Mouse (Mus musculus): Measurements from ENCODE around the gene Dgkq. TPM values are rescaled to one million over a fixed set of nuclear protein-coding genes. Genes with fewer than 3 reads are reported as not detected.
A peak's percentile ranks its signal among the peaks of the same experiment; 100 is the strongest.

Gene Dgkq
- polyA plus RNA-seq, 1 experiment from 2014 or later = 11.6 TPM

DNA sequence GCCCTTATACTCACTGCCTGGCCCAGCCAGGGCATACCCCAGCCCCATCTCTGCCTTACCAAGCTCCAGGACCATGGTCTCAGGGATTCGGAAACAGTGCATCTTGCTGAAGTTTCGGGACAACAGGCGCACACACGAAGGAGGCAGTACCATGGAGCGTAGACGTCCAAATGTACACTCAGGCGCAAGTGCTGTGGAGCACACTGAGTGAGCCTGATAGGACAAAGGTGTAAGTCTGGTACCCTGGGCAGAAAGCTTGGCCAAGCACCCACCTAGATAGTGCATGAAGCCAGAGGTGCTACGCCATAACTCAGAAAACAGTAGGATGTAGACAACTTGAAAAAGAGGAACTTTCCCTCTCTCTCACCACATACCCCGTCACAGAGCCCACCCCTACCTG, 14.1 kb downstream of the Dgkq start:
- Histone ChIP-seq H3K36me3 (ENCODE audit: control insufficient read depth, insufficient read depth, low read length) (0 out of 2 replicates have a peak, but pooled peaks cover 4% of the 10 kb centered on the region), H3K9ac (ENCODE audit: low read length) (no peak overlapping the region), H3K4me3 (ENCODE audit: low read depth, low read length) (no peak overlapping the region), H3K4me2 (ENCODE audit: low read depth) (no peak overlapping the region), H3K27me3 (ENCODE audit: control insufficient read depth, insufficient read depth, low read length) (no peaks in the 10 kb centered on the region), H3K27ac (ENCODE audit: low read depth, low read length) (no peak overlapping the region), H3K4me1 (ENCODE audit: control insufficient read depth, insufficient read depth, low read length) (peaks cover 7% of the 10 kb centered on the region; the same call in 1 of the 2 replicates), H3K9me3 (ENCODE audit: control insufficient read depth, low read length) (no peaks in the 10 kb centered on the region)
- DNase-seq (ENCODE audit: low spot score) (no peak), ATAC-seq (ENCODE audit: insufficient read depth, low FRiP score, low TSS enrichment) (no peak)
- WGBS = 94% methylated on average over 9 of the region's 9 CpGs

DNA sequence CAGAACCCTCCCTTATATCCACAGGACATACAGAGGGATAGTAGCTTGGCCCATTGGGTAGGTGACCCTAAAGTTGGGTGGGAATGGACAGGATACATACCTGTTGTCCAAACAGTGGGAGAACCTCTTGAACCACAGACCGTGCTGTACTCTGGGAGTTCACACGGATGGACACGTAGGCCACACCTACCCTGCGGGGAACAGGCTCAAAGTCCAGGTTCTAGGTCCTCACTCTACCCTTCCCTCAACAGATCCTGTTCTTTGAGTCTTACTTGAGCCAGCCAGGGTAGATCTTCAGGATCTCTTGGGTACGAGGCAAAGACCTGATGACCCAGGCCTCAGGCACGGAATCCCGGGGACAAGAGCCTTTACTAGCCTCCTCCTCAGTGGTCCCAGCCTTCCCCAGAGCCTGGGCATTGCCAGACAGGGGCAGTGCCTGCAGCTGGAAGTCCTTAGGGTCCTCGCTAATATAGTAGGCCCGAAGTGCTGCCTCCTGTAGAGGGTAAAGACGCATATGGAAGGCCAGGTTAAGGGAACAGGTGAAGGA, 15.0 kb downstream of the Dgkq start:
- 94% methylated on average over 10 of the region's 10 CpGs for WGBS
- peaks cover 4% of the 10 kb centered on the region; the same call in 1 of the 2 replicates for H3K36me3 ChIP-seq (ENCODE audit: control insufficient read depth, insufficient read depth, low read length)

GRCm38 (mm10) chr5:108653341-108653740, 16.1 kb downstream of the Dgkq start:
- Histone ChIP-seq H3K27me3 (ENCODE audit: control insufficient read depth, insufficient read depth, low read length) (no peaks in the 10 kb centered on the region), H3K9ac (ENCODE audit: low read length) (no peak overlapping the region), H3K27ac (ENCODE audit: low read depth, low read length) (no peak overlapping the region), H3K4me2 (ENCODE audit: low read depth) (no peak overlapping the region), H3K4me1 (ENCODE audit: control insufficient read depth, insufficient read depth, low read length) (no peaks in the 10 kb centered on the region), H3K4me3 (ENCODE audit: low read depth, low read length) (no peak overlapping the region), H3K36me3 (ENCODE audit: control insufficient read depth, insufficient read depth, low read length) (peaks cover 4% of the 10 kb centered on the region; the same call in 1 of the 2 replicates), H3K9me3 (ENCODE audit: control insufficient read depth, low read length) (no peaks in the 10 kb centered on the region)
- ATAC-seq (ENCODE audit: insufficient read depth, low FRiP score, low TSS enrichment) (no peak), DNase-seq (ENCODE audit: low spot score) (no peak)
- 91% methylated on average over 6 of the region's 6 CpGs for WGBS

More for the DNA sequence above, 15.0 kb downstream of the Dgkq start:
- ATAC-seq (ENCODE audit: insufficient read depth, low FRiP score, low TSS enrichment) = no peak
- 0 out of 2 replicates have a peak, but pooled peaks cover 3% of the 10 kb centered on the region for H3K4me1 ChIP-seq (ENCODE audit: control insufficient read depth, insufficient read depth, low read length)
- H3K27me3 ChIP-seq (ENCODE audit: control insufficient read depth, insufficient read depth, low read length) = no peaks in the 10 kb centered on the region
- H3K4me2 ChIP-seq (ENCODE audit: low read depth) = no peak overlapping the region
- no peak overlapping the region for H3K27ac ChIP-seq (ENCODE audit: low read depth, low read length)
- no peak overlapping the region for H3K9ac ChIP-seq (ENCODE audit: low read length)
- H3K9me3 ChIP-seq (ENCODE audit: control insufficient read depth, low read length) = no peaks in the 10 kb centered on the region
- DNase-seq (ENCODE audit: low spot score) = no peak
- H3K4me3 ChIP-seq (ENCODE audit: low read depth, low read length) = no peak overlapping the region

DNA sequence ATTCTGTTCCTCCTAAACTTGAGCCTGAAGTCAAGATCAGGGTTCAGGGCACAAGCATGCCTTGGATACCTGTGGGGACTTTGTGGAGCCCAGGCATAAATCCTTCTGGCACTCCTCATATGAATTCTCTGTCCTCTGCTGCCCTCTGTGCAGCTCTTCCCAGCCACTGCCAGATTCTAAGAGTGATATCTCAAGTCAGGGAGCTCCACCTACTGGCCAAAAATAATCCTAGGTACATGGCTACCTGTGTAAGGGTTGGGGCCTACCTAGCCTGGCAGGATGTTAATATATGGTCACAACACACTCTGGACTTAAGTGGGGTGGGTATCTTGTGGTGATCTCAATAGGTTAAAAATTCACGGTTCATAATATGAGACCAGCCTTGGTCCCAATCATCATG, 17.6 kb downstream of the Dgkq start:
- Histone ChIP-seq H3K36me3 (ENCODE audit: control insufficient read depth, insufficient read depth, low read length) (peaks cover 6% of the 10 kb centered on the region; the same call in 1 of the 2 replicates), H3K4me1 (ENCODE audit: control insufficient read depth, insufficient read depth, low read length) (no peaks in the 10 kb centered on the region), H3K4me2 (ENCODE audit: low read depth) (no peak overlapping the region), H3K4me3 (ENCODE audit: low read depth, low read length) (no peak overlapping the region), H3K9me3 (ENCODE audit: control insufficient read depth, low read length) (no peaks in the 10 kb centered on the region), H3K27ac (ENCODE audit: low read depth, low read length) (no peak overlapping the region), H3K27me3 (ENCODE audit: control insufficient read depth, insufficient read depth, low read length) (no peaks in the 10 kb centered on the region), H3K9ac (ENCODE audit: low read length) (no peak overlapping the region)
- WGBS = 57% methylated on average over 1 of the region's 1 CpGs
- peak; percentile 29 for DNase-seq (ENCODE audit: low spot score)
- ATAC-seq (ENCODE audit: insufficient read depth, low FRiP score, low TSS enrichment) = peak; percentile 62; the same call in 1 of the 2 replicates

GRCm38 (mm10) chr5:108651136-108651720, 18.2 kb downstream of the Dgkq start:
- ATAC-seq (ENCODE audit: insufficient read depth, low FRiP score, low TSS enrichment) = no peak
- Histone ChIP-seq H3K9ac (ENCODE audit: low read length) (no peak overlapping the region), H3K27ac (ENCODE audit: low read depth, low read length) (no peak overlapping the region), H3K27me3 (ENCODE audit: control insufficient read depth, insufficient read depth, low read length) (no peaks in the 10 kb centered on the region), H3K9me3 (ENCODE audit: control insufficient read depth, low read length) (no peaks in the 10 kb centered on the region), H3K4me2 (ENCODE audit: low read depth) (no peak overlapping the region), H3K4me3 (ENCODE audit: low read depth, low read length) (no peak overlapping the region), H3K36me3 (ENCODE audit: control insufficient read depth, insufficient read depth, low read length) (peaks cover 6% of the 10 kb centered on the region; the same call in 1 of the 2 replicates), H3K4me1 (ENCODE audit: control insufficient read depth, insufficient read depth, low read length) (no peaks in the 10 kb centered on the region)
- 78% methylated on average over 5 of the region's 5 CpGs for WGBS
- no peak for DNase-seq (ENCODE audit: low spot score)

DNA sequence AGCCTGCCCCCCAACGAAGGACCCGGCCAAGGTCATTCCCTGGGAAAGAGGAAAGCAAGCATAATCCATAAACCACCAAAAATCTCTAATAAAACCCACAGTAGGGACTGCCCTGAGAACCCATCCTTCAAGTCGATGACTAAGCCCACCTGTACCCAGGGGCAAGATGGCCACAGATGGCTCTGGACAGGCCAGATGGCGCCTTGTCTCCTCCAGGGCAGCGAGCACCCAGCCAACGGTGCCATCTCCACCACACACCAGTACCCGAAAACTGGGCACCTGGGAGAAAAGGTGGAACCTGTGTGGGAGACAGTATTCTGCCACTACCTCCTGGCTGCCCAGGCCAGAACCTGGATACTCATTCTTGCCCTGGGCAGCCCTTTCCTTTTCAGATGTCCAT, 19.1 kb downstream of the Dgkq start:
- no peaks in the 10 kb centered on the region for H3K9me3 ChIP-seq (ENCODE audit: control insufficient read depth, low read length)
- H3K27ac ChIP-seq (ENCODE audit: low read depth, low read length) = no peak overlapping the region
- no peak overlapping the region for H3K4me3 ChIP-seq (ENCODE audit: low read depth, low read length)
- DNase-seq (ENCODE audit: low spot score) = no peak
- no peak for ATAC-seq (ENCODE audit: insufficient read depth, low FRiP score, low TSS enrichment)
- no peaks in the 10 kb centered on the region for H3K27me3 ChIP-seq (ENCODE audit: control insufficient read depth, insufficient read depth, low read length)
- peaks cover 7% of the 10 kb centered on the region; the same call in 1 of the 2 replicates for H3K36me3 ChIP-seq (ENCODE audit: control insufficient read depth, insufficient read depth, low read length)
- no peaks in the 10 kb centered on the region for H3K4me1 ChIP-seq (ENCODE audit: control insufficient read depth, insufficient read depth, low read length)
- no peak overlapping the region for H3K4me2 ChIP-seq (ENCODE audit: low read depth)
- no peak overlapping the region for H3K9ac ChIP-seq (ENCODE audit: low read length)
- WGBS = 85% methylated on average over 7 of the region's 7 CpGs

GRCm38 (mm10) chr5:108648937-108649576, 20.4 kb downstream of the Dgkq start:
- Histone ChIP-seq H3K9ac (ENCODE audit: low read length) (no peak overlapping the region), H3K27ac (ENCODE audit: low read depth, low read length) (no peak overlapping the region), H3K36me3 (ENCODE audit: control insufficient read depth, insufficient read depth, low read length) (peaks cover 7% of the 10 kb centered on the region), H3K4me3 (ENCODE audit: low read depth, low read length) (no peak overlapping the region), H3K4me1 (ENCODE audit: control insufficient read depth, insufficient read depth, low read length) (no peaks in the 10 kb centered on the region), H3K4me2 (ENCODE audit: low read depth) (no peak overlapping the region), H3K9me3 (ENCODE audit: control insufficient read depth, low read length) (no peaks in the 10 kb centered on the region), H3K27me3 (ENCODE audit: control insufficient read depth, insufficient read depth, low read length) (no peaks in the 10 kb centered on the region)
- no peak for ATAC-seq (ENCODE audit: insufficient read depth, low FRiP score, low TSS enrichment)
- WGBS = 93% methylated on average over 11 of the region's 11 CpGs
- no peak for DNase-seq (ENCODE audit: low spot score)

DNA sequence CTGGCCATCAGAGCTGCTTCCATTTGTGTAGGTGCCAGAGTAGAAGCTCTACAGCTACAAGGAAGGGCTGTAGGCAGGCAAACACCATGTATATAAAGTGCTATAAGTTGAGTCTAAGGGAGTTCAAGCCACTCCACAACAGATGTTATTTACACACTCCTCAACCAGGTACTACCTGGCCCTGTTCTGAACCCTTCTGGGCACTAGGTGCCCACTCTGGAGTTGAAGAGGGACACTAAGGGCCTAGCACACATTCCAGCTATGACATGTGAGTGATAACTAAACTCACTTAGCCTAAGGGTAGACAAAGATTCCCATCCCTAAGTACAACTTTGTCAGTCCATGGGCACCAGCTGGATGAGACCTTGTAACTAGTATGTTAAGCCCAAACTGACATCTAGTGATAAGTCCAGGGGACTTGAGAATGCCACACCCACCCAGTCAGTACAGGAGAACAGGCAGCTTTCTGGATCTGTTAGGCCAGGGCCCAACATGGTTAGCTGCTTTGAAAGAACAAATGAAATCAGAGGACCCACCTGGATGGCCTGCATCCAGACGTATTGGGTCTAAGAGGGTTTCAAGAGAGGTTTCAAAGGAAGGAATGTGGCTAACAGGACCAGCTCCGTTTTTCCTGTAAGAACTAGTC, 21.5 kb downstream of the Dgkq start:
- Histone ChIP-seq H3K27ac (ENCODE audit: low read depth, low read length) (no peak overlapping the region), H3K4me2 (ENCODE audit: low read depth) (no peak overlapping the region), H3K36me3 (ENCODE audit: control insufficient read depth, insufficient read depth, low read length) (peaks cover 7% of the 10 kb centered on the region), H3K27me3 (ENCODE audit: control insufficient read depth, insufficient read depth, low read length) (no peaks in the 10 kb centered on the region), H3K4me1 (ENCODE audit: control insufficient read depth, insufficient read depth, low read length) (no peaks in the 10 kb centered on the region), H3K9ac (ENCODE audit: low read length) (no peak overlapping the region), H3K9me3 (ENCODE audit: control insufficient read depth, low read length) (no peaks in the 10 kb centered on the region), H3K4me3 (ENCODE audit: low read depth, low read length) (no peak overlapping the region)
- DNase-seq (ENCODE audit: low spot score) (no peak), ATAC-seq (ENCODE audit: insufficient read depth, low FRiP score, low TSS enrichment) (no peak)
- 81% methylated on average over 2 of the region's 2 CpGs for WGBS
